In the genomic region with DNA sequence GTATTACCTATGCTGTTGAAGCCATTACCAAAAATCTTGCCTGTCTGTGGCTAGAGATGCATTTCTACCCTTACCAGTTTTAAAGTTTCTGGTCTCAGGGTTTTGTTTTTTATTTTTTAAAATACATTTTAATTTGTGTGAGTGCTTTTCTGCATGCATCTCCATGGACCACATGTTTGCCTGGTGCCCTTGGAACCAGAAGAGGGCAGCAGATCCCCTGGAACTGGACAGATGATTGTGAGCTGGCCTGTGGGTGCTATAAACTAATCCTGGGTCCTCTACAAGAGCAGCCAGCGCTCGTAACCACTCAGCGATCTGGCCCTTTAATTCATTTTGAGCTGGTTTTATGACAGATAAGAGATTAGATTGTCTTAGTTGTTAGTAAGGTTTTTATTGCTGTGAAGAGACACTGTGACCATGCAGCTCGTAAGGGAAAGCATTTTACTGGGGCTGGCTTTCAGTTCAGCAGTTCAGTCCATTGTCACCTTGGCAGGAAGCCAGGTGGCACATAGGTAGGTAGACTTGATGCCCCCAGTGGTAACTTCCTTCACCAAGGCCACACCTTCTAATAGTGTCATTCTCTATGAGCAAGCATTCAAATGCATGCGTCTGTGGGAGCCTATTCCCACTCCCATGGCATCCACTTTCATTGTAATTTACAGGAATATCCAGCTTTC, we compare ENCODE assay signal across 23 mouse cellular contexts. TPM values are rescaled to one million over a fixed set of nuclear protein-coding genes. Genes with fewer than 3 reads are reported as not detected.
DNase-seq lines count a peak whose midpoint lies in the region; ATAC-seq and TF ChIP-seq lines count a peak whose summit lies in the region.
"Had no signal": no experiment of that assay in that cellular context is flagged by ENCODE, and none has a peak within 500 bp of the region (broad histone marks: within the 10 kb centered on the region; RNA-seq: fewer than 3 reads in every experiment).

No protein-coding gene starts in this region.

- H3K4me1 ChIP-seq in heart, adult 2 months (ENCODE audit: control insufficient read depth, insufficient read depth, low read length): no peaks in the 10 kb centered on the region
- peaks cover 4 to 6% of the 10 kb centered on the region in 2 experiments; a peak in 3 of 4 replicates for H3K4me1 ChIP-seq in liver, embryonic 14.5 days (replicated peaks; ENCODE audit: control insufficient read depth in 2 of 2, insufficient read depth in 2 of 2, low read length in 1 of 2)
- H3K4me1 ChIP-seq in liver, embryonic 11.5 days (replicated peaks; ENCODE audit: control insufficient read depth, insufficient read depth, low read length): peaks cover 4% of the 10 kb centered on the region
- H3K4me1 ChIP-seq in bone marrow, adult 2 months (ENCODE audit: control insufficient read depth, insufficient read depth, low read length): no peaks in the 10 kb centered on the region
- peaks cover 7% of the 10 kb centered on the region; the same call in 1 of the 2 replicates for H3K4me1 ChIP-seq in small intestine, adult 2 months (ENCODE audit: control insufficient read depth, insufficient read depth, insufficient read length, low read length)
- H3K4me1 ChIP-seq: embryonic facial prominence, embryonic 10.5 days; forebrain, embryonic 15.5 days; hindbrain, embryonic 12.5 days had no signal

- H3K36me3 ChIP-seq in heart, adult 2 months (ENCODE audit: control insufficient read depth, insufficient read depth, low read length): no peaks in the 10 kb centered on the region
- peaks cover 65% of the 10 kb centered on the region for H3K36me3 ChIP-seq in liver, embryonic 14.5 days (replicated peaks; ENCODE audit: control insufficient read depth, insufficient read depth, low read depth)
- H3K36me3 ChIP-seq in liver, embryonic 11.5 days (ENCODE audit: control insufficient read depth, insufficient read depth, low read length): peaks cover 38% of the 10 kb centered on the region
- peaks cover 48% of the 10 kb centered on the region for H3K36me3 ChIP-seq in small intestine, adult 2 months (ENCODE audit: control insufficient read depth, insufficient read depth, low read length)

- H3K4me2 ChIP-seq in liver, embryonic 14.5 days (ENCODE audit: low read depth): no peak overlapping the region
- H3K4me2 ChIP-seq in liver, embryonic 11.5 days: no peak overlapping the region
- H3K4me2 ChIP-seq: forebrain, embryonic 15.5 days; hindbrain, embryonic 12.5 days; liver, embryonic 13.5 days; midbrain, embryonic 11.5 days had no signal

- H3K27ac ChIP-seq in heart, adult 2 months: no peak overlapping the region
- H3K27ac ChIP-seq in liver, embryonic 14.5 days: no peak overlapping the region
- H3K27ac ChIP-seq in liver, embryonic 11.5 days (ENCODE audit: low read depth, low read length): no peak overlapping the region
- H3K27ac ChIP-seq in bone marrow, adult 2 months (ENCODE audit: control insufficient read depth, insufficient read depth, low read depth, low read length, poor library complexity): no peak overlapping the region
- peak overlapping the region; percentile 76 for H3K27ac ChIP-seq in small intestine, adult 2 months (ENCODE audit: insufficient read depth, low read depth, low read length)
- H3K27ac ChIP-seq: embryonic facial prominence, embryonic 10.5 days; forebrain, embryonic 15.5 days; hindbrain, embryonic 12.5 days; liver, embryonic 13.5 days had no signal

- H3K4me3 ChIP-seq in heart, adult 2 months: no peak overlapping the region
- H3K4me3 ChIP-seq in liver, embryonic 14.5 days (ENCODE audit: insufficient read depth in 1 of 2, low read depth in 2 of 2, low read length in 2 of 2): no peak overlapping the region
- no peak overlapping the region for H3K4me3 ChIP-seq in liver, embryonic 11.5 days (ENCODE audit: low read depth, low read length)
- no peak overlapping the region for H3K4me3 ChIP-seq in bone marrow, adult 2 months (replicated peaks; ENCODE audit: control insufficient read depth, low read depth, low read length)
- H3K4me3 ChIP-seq in small intestine, adult 2 months (ENCODE audit: low read depth, low read length): no peak overlapping the region
- H3K4me3 ChIP-seq: embryonic facial prominence, embryonic 10.5 days; forebrain, embryonic 15.5 days; hindbrain, embryonic 12.5 days; liver, embryonic 13.5 days had no signal

- H3K27me3 ChIP-seq in heart, adult 2 months (ENCODE audit: control insufficient read depth, insufficient read depth, low read length): no peaks in the 10 kb centered on the region
- no peaks in the 10 kb centered on the region for H3K27me3 ChIP-seq in liver, embryonic 14.5 days (ENCODE audit: control insufficient read depth, insufficient read depth, low read length)
- H3K27me3 ChIP-seq in liver, embryonic 11.5 days (replicated peaks; ENCODE audit: control insufficient read depth, insufficient read depth, low read length): no peaks in the 10 kb centered on the region
- no peaks in the 10 kb centered on the region for H3K27me3 ChIP-seq in small intestine, adult 2 months (ENCODE audit: control insufficient read depth, insufficient read depth, low read length)
- H3K27me3 ChIP-seq: forebrain, embryonic 15.5 days; hindbrain, embryonic 12.5 days; liver, embryonic 13.5 days; Patski had no signal

- peak; percentile 38; the same call in 1 of the 2 replicates for TF ChIP-seq CTCF in heart, adult 2 months (IDR thresholded peaks at IDR 0.05)
- TF ChIP-seq CTCF in liver, embryonic 14.5 days (IDR thresholded peaks at IDR 0.05; ENCODE audit: low read depth): peak; percentile 36
- TF ChIP-seq CTCF in bone marrow, adult 2 months (IDR thresholded peaks at IDR 0.05; ENCODE audit: control insufficient read depth, insufficient read depth, low read length): 0 out of 2 replicates have a peak, but pooled peaks have one; percentile 19
- peak; percentile 59; the same call in 1 of the 2 replicates for TF ChIP-seq CTCF in small intestine, adult 2 months (IDR thresholded peaks at IDR 0.05; ENCODE audit: extremely low read depth, insufficient read length, insufficient replicate concordance, low read depth, low read length)

- WGBS in heart, adult 2 months: 96% methylated on average over 5 of the region's 5 CpGs
- WGBS in liver, embryonic 14.5 days (ENCODE audit: insufficient replicate concordance): 93% methylated on average over 5 of the region's 5 CpGs
- 93% methylated on average over 5 of the region's 5 CpGs for WGBS in liver, embryonic 11.5 days
- WGBS in bone marrow, adult 2 months: 95% methylated on average over 5 of the region's 5 CpGs
- WGBS in small intestine, adult 2 months: 26% methylated on average over 5 of the region's 5 CpGs

- TF ChIP-seq EP300 in heart, adult 2 months (IDR thresholded peaks at IDR 0.05; ENCODE audit: insufficient read depth, low read depth, low read length): no peak
- TF ChIP-seq EP300 in liver, embryonic 14.5 days (IDR thresholded peaks at IDR 0.05; ENCODE audit: low read depth): no peak

- peaks cover 4% of the 10 kb centered on the region; the same call in 1 of the 2 replicates for H3K79me2 ChIP-seq in heart, adult 2 months (replicated peaks; ENCODE audit: control insufficient read depth, insufficient read depth, low read length)

- no peak for ATAC-seq in liver, embryonic 14.5 days (ENCODE audit: insufficient read depth)
- no peak for ATAC-seq in liver, embryonic 11.5 days (replicated peaks; ENCODE audit: low FRiP score)
- ATAC-seq: activated CD4-positive, CD25-positive, alpha-beta regulatory T cell, adult 4 months; forebrain, embryonic 15.5 days; Patski had no signal

- TF ChIP-seq POLR2A in heart, adult 2 months (IDR thresholded peaks at IDR 0.05; ENCODE audit: insufficient read depth, low read depth, low read length): no peak
- no peak for TF ChIP-seq POLR2A in bone marrow, adult 2 months (IDR thresholded peaks at IDR 0.05; ENCODE audit: borderline replicate concordance, control insufficient read depth, low read depth, low read length)
- TF ChIP-seq POLR2A in small intestine, adult 2 months (IDR thresholded peaks at IDR 0.05; ENCODE audit: low read depth, low read length): no peak

- H3K9me3 ChIP-seq in liver, embryonic 14.5 days (ENCODE audit: control insufficient read depth, low read length): no peaks in the 10 kb centered on the region
- no peaks in the 10 kb centered on the region for H3K9me3 ChIP-seq in liver, embryonic 11.5 days (ENCODE audit: control insufficient read depth, low read length)
- H3K9me3 ChIP-seq: embryonic facial prominence, embryonic 10.5 days; forebrain, embryonic 15.5 days; hindbrain, embryonic 12.5 days; liver, embryonic 13.5 days had no signal

- no peak overlapping the region for H3K9ac ChIP-seq in heart, adult 2 months (ENCODE audit: low read depth, low read length)
- no peak overlapping the region for H3K9ac ChIP-seq in liver, embryonic 14.5 days (replicated peaks)
- H3K9ac ChIP-seq in liver, embryonic 11.5 days (ENCODE audit: low read depth, low read length): no peak overlapping the region
- H3K9ac ChIP-seq: forebrain, embryonic 15.5 days; hindbrain, embryonic 12.5 days; liver, embryonic 13.5 days had no signal

- no peak for DNase-seq in heart, adult 2 months
- DNase-seq in heart, adult 9 months (ENCODE audit: low spot score in 2 of 2): no peak
- DNase-seq in liver, embryonic 14.5 days (ENCODE audit: low read depth in 3 of 3, low spot score in 3 of 3): no peak
- no peak for DNase-seq in liver, embryonic 11.5 days (ENCODE audit: low spot score)
- no peak for DNase-seq in adrenal gland, postnatal 4 days (ENCODE audit: low spot score in 2 of 2)
- DNase-seq: cerebellum, adult 11-12 months; heart, adult 11 months; kidney, postnatal 25 days; liver, embryonic 13.5 days; lung, postnatal 36 days; right cerebral cortex, postnatal 4 days; thymus, postnatal 36 days had no signal

- intact Hi-C loops in heart, adult 2 months (cut with DNase I): no loop called here

RNA-seq across cellular contexts. Expression of gene Gm10401, which starts 8.4 kb away (rescaled TPM):
- not detected for total RNA-seq in heart, adult 2 months (2021)
- polyA plus RNA-seq in heart, adult 2 months (2012; rRNA removed): not detected in 2 replicates
- 0.07 TPM in 1 of 2 replicates, not detected in the other for polyA plus RNA-seq in liver, embryonic 14.5 days (2012; rRNA removed)
- polyA plus RNA-seq in liver, embryonic 14.5 days (2014; fragmentation: Nextera tagmentation; extraction: Ambion mirVana): 11.9 and 14.0 TPM in 2 replicates
- polyA plus RNA-seq in liver, embryonic 11.5 days (2014; fragmentation: Nextera tagmentation; extraction: Ambion mirVana): 19.5 and 25.1 TPM in 2 replicates
- polyA plus RNA-seq in bone marrow, adult 2 months (2011; ENCODE audit: insufficient read depth, insufficient read length, low replicate concordance, missing spikeins): not detected in 2 replicates
- not detected in 2 replicates for polyA plus RNA-seq in small intestine, adult 2 months (2012; rRNA removed)
- under 1 TPM in 1 of 2 experiments, not detected in 1; 0.73 TPM for total RNA-seq in adrenal gland, postnatal 4 days (2021)
- total RNA-seq: gastrocnemius, adult 18-20 months; layer of hippocampus, postnatal 25 days; left cerebral cortex, postnatal 36 days had no signal
- polyA plus RNA-seq: Patski had no signal

RNA-seq across cellular contexts. Expression of gene Acads, which starts 29.4 kb away (rescaled TPM):
- 100 to 1,000 TPM; 199 to 228 TPM for total RNA-seq in heart, adult 2 months (2021)
- polyA plus RNA-seq in heart, adult 2 months (2012; rRNA removed): 256 and 333 TPM in 2 replicates
- 26.0 and 26.4 TPM in 2 replicates for polyA plus RNA-seq in liver, embryonic 14.5 days (2012; rRNA removed)
- 21.2 and 22.9 TPM in 2 replicates for polyA plus RNA-seq in liver, embryonic 14.5 days (2014; fragmentation: Nextera tagmentation; extraction: Ambion mirVana)
- 35.5 and 37.4 TPM in 2 replicates for polyA plus RNA-seq in liver, embryonic 11.5 days (2014; fragmentation: Nextera tagmentation; extraction: Ambion mirVana)
- polyA plus RNA-seq in bone marrow, adult 2 months (2011; ENCODE audit: insufficient read depth, insufficient read length, low replicate concordance, missing spikeins): 12.0 and 23.7 TPM in 2 replicates
- polyA plus RNA-seq in small intestine, adult 2 months (2012; rRNA removed): 63.3 and 95.9 TPM in 2 replicates
- 100 to 1,000 TPM; 166 to 191 TPM for total RNA-seq in adrenal gland, postnatal 4 days (2021)

RNA-seq across cellular contexts. Expression of gene Unc119b, which starts 45.0 kb away (rescaled TPM):
- 10 to 100 TPM; 15.8 to 22.0 TPM for total RNA-seq in heart, adult 2 months (2021)
- polyA plus RNA-seq in heart, adult 2 months (2012; rRNA removed): 18.4 and 27.8 TPM in 2 replicates
- polyA plus RNA-seq in liver, embryonic 14.5 days (2012; rRNA removed): 6.2 and 6.3 TPM in 2 replicates
- polyA plus RNA-seq in liver, embryonic 14.5 days (2014; fragmentation: Nextera tagmentation; extraction: Ambion mirVana): 5.6 and 7.5 TPM in 2 replicates
- polyA plus RNA-seq in liver, embryonic 11.5 days (2014; fragmentation: Nextera tagmentation; extraction: Ambion mirVana): 26.8 and 27.3 TPM in 2 replicates
- 3.7 and 7.8 TPM in 2 replicates for polyA plus RNA-seq in bone marrow, adult 2 months (2011; ENCODE audit: insufficient read depth, insufficient read length, low replicate concordance, missing spikeins)
- 16.9 and 26.5 TPM in 2 replicates for polyA plus RNA-seq in small intestine, adult 2 months (2012; rRNA removed)
- 10 to 100 TPM; 35.1 to 39.1 TPM for total RNA-seq in adrenal gland, postnatal 4 days (2021)
